Mouse (Mus musculus): ENCODE data around the gene Atg101. TPM values are rescaled to one million over a fixed set of nuclear protein-coding genes. Genes with fewer than 3 reads are reported as not detected.

Gene Atg101
- polyA plus RNA-seq, 1 experiment from 2014 or later: 69.9 TPM

- H3K27ac ChIP-seq (replicated peaks): no peak overlapping the region
- no peak overlapping the region for H3K9ac ChIP-seq
- no peak overlapping the region for H3K4me3 ChIP-seq (replicated peaks)
- no peak overlapping the region for H3K4me2 ChIP-seq (replicated peaks)
- H3K9me3 ChIP-seq (replicated peaks): no peaks in the 10 kb centered on the region
- ATAC-seq (ENCODE audit: insufficient number of reproducible peaks, low FRiP score, low TSS enrichment, low read depth): no peak
- no peaks in the 10 kb centered on the region for H3K36me3 ChIP-seq
- H3K27me3 ChIP-seq: no peaks in the 10 kb centered on the region
- 73% methylated on average over 7 of the region's 7 CpGs for WGBS
- peaks cover 32% of the 10 kb centered on the region for H3K4me1 ChIP-seq
Observed at GRCm38 (mm10) chr15:101255842-101256462, 28.1 kb upstream of the Atg101 start.

- 74% methylated on average over 14 of the region's 14 CpGs for WGBS
- H3K4me2 ChIP-seq (replicated peaks): no peak overlapping the region
- H3K9me3 ChIP-seq (replicated peaks): no peaks in the 10 kb centered on the region
- no peak for ATAC-seq (ENCODE audit: insufficient number of reproducible peaks, low FRiP score, low TSS enrichment, low read depth)
- H3K4me3 ChIP-seq (replicated peaks): no peak overlapping the region
- no peak overlapping the region for H3K9ac ChIP-seq
- no peaks in the 10 kb centered on the region for H3K27me3 ChIP-seq
- no peak overlapping the region for H3K27ac ChIP-seq (replicated peaks)
- H3K36me3 ChIP-seq: no peaks in the 10 kb centered on the region
- peaks cover 38% of the 10 kb centered on the region for H3K4me1 ChIP-seq
Observed at GRCm38 (mm10) chr15:101256463-101257206, 27.4 kb upstream of the Atg101 start.

- no peak for ATAC-seq (ENCODE audit: insufficient number of reproducible peaks, low FRiP score, low TSS enrichment, low read depth)
- no peaks in the 10 kb centered on the region for H3K27me3 ChIP-seq
- no peak overlapping the region for H3K9ac ChIP-seq
- H3K4me3 ChIP-seq (replicated peaks): no peak overlapping the region
- no peak overlapping the region for H3K4me2 ChIP-seq (replicated peaks)
- no peaks in the 10 kb centered on the region for H3K9me3 ChIP-seq (replicated peaks)
- WGBS: 79% methylated on average over 11 of the region's 11 CpGs
- no peaks in the 10 kb centered on the region for H3K36me3 ChIP-seq
- peaks cover 53% of the 10 kb centered on the region for H3K4me1 ChIP-seq
- H3K27ac ChIP-seq (replicated peaks): no peak overlapping the region
Observed at GRCm38 (mm10) chr15:101258420-101258819, 25.7 kb upstream of the Atg101 start.

- ATAC-seq (ENCODE audit: insufficient number of reproducible peaks, low FRiP score, low TSS enrichment, low read depth): no peak
- Histone ChIP-seq H3K27me3 (no peaks in the 10 kb centered on the region), H3K9ac (no peak overlapping the region), H3K27ac (replicated peaks) (peak overlapping the region; percentile 88), H3K36me3 (no peaks in the 10 kb centered on the region), H3K9me3 (replicated peaks) (no peaks in the 10 kb centered on the region), H3K4me1 (peaks cover 45% of the 10 kb centered on the region), H3K4me3 (replicated peaks) (no peak overlapping the region), H3K4me2 (replicated peaks) (no peak overlapping the region)
- 82% methylated on average over 3 of the region's 3 CpGs for WGBS
Observed at GRCm38 (mm10) chr15:101259922-101260321, 24.1 kb upstream of the Atg101 start.

GRCm38 (mm10) chr15:101260387-101260786 is 23.7 kb upstream of the Atg101 start:
- Histone ChIP-seq H3K9ac (no peak overlapping the region), H3K4me3 (replicated peaks) (no peak overlapping the region), H3K36me3 (no peaks in the 10 kb centered on the region), H3K27ac (replicated peaks) (peak overlapping the region; percentile 88), H3K4me2 (replicated peaks) (no peak overlapping the region), H3K9me3 (replicated peaks) (no peaks in the 10 kb centered on the region), H3K27me3 (no peaks in the 10 kb centered on the region), H3K4me1 (peaks cover 45% of the 10 kb centered on the region)
- no peak; the same call in 1 of the 2 replicates for ATAC-seq (ENCODE audit: insufficient number of reproducible peaks, low FRiP score, low TSS enrichment, low read depth)
- WGBS: 39% methylated on average over 10 of the region's 10 CpGs

GRCm38 (mm10) chr15:101260874-101261622 is 23.0 kb upstream of the Atg101 start:
- WGBS: 23% methylated on average over 13 of the region's 13 CpGs
- peaks cover 52% of the 10 kb centered on the region for H3K4me1 ChIP-seq
- H3K9ac ChIP-seq: no peak overlapping the region
- H3K27ac ChIP-seq (replicated peaks): peak overlapping the region; percentile 88
- H3K27me3 ChIP-seq: no peaks in the 10 kb centered on the region
- no peak overlapping the region for H3K4me3 ChIP-seq (replicated peaks)
- no peaks in the 10 kb centered on the region for H3K36me3 ChIP-seq
- H3K9me3 ChIP-seq (replicated peaks): no peaks in the 10 kb centered on the region
- no peak for ATAC-seq (ENCODE audit: insufficient number of reproducible peaks, low FRiP score, low TSS enrichment, low read depth)
- H3K4me2 ChIP-seq (replicated peaks): no peak overlapping the region; the same call in 1 of the 2 replicates

- Histone ChIP-seq H3K27me3 (no peaks in the 10 kb centered on the region), H3K9me3 (replicated peaks) (no peaks in the 10 kb centered on the region), H3K4me3 (replicated peaks) (no peak overlapping the region), H3K4me2 (replicated peaks) (no peak overlapping the region), H3K27ac (replicated peaks) (peak overlapping the region; percentile 66; the same call in 1 of the 2 replicates), H3K4me1 (peaks cover 62% of the 10 kb centered on the region), H3K9ac (no peak overlapping the region), H3K36me3 (no peaks in the 10 kb centered on the region)
- no peak for ATAC-seq (ENCODE audit: insufficient number of reproducible peaks, low FRiP score, low TSS enrichment, low read depth)
- WGBS: 64% methylated on average over 5 of the region's 5 CpGs
Observed at GRCm38 (mm10) chr15:101262502-101262901, 21.6 kb upstream of the Atg101 start.

GRCm38 (mm10) chr15:101266132-101266963 is 17.7 kb upstream of the Atg101 start:
- H3K4me2 ChIP-seq (replicated peaks): peak overlapping the region; percentile 91
- H3K36me3 ChIP-seq: peaks cover 14% of the 10 kb centered on the region
- H3K4me1 ChIP-seq: peaks cover 55% of the 10 kb centered on the region
- H3K27ac ChIP-seq (replicated peaks): peak overlapping the region; percentile 84
- peak; percentile 90 for ATAC-seq (ENCODE audit: insufficient number of reproducible peaks, low FRiP score, low TSS enrichment, low read depth)
- H3K9me3 ChIP-seq (replicated peaks): no peaks in the 10 kb centered on the region
- H3K4me3 ChIP-seq (replicated peaks): peak overlapping the region; percentile 59
- 1% methylated on average over 55 of the region's 57 CpGs for WGBS
- peak overlapping the region; percentile 33; the same call in 1 of the 2 replicates for H3K9ac ChIP-seq
- no peaks in the 10 kb centered on the region for H3K27me3 ChIP-seq

- peaks cover 47% of the 10 kb centered on the region for H3K4me1 ChIP-seq
- no peaks in the 10 kb centered on the region for H3K9me3 ChIP-seq (replicated peaks)
- H3K27ac ChIP-seq (replicated peaks): peak overlapping the region; percentile 84
- H3K36me3 ChIP-seq: peaks cover 24% of the 10 kb centered on the region
- H3K9ac ChIP-seq: peak overlapping the region; percentile 35
- H3K4me3 ChIP-seq (replicated peaks): peak overlapping the region; percentile 59
- no peak for ATAC-seq (ENCODE audit: insufficient number of reproducible peaks, low FRiP score, low TSS enrichment, low read depth)
- H3K27me3 ChIP-seq: no peaks in the 10 kb centered on the region
- H3K4me2 ChIP-seq (replicated peaks): peak overlapping the region; percentile 91
- 5% methylated on average over 25 of the region's 25 CpGs for WGBS
Observed at GRCm38 (mm10) chr15:101267053-101268032, 16.7 kb upstream of the Atg101 start.
